Mouse (Mus musculus) testis, adult 2 months (tissue): ENCODE data around the gene Raver1.

ENCODE experiments used
- CTCF ChIP-seq: fragments of 200-500 bp; IDR thresholded peaks from 2 replicates; pipeline ENCODE4 v1.5.1; 2012; ENCODE audit warnings: low read depth, mild to moderate bottlenecking, inconsistent platforms, low read length, moderate library complexity; ENCODE audit not compliant: control insufficient read depth, insufficient read depth, insufficient replicate concordance
- POLR2A ChIP-seq: fragments of 200-500 bp; IDR thresholded peaks from 2 replicates; pipeline ENCODE4 v1.6.1; 2012; ENCODE audit warnings: low read depth, mild to moderate bottlenecking, inconsistent platforms, low read length, moderate library complexity; ENCODE audit not compliant: control insufficient read depth

- TF ChIP-seq POLR2A (peak; percentile 54; the same call in 1 of the 2 replicates), CTCF (no peak)
These were observed 39.5 kb upstream of the Raver1 start, which contains the start of gene Tyk2 for GRCm38 (mm10) chr9:21131059-21131956.
